Comparison of ENCODE assay signal across 23 mouse cellular contexts in genomic region chr7:129308661-129309060, GRCm38 (mm10). TPM values are rescaled to one million over a fixed set of nuclear protein-coding genes. Genes with fewer than 3 reads are reported as not detected.
A peak's percentile ranks its signal among the peaks of the same experiment; 100 is the strongest.
DNase-seq lines count a peak whose midpoint lies in the region; ATAC-seq and TF ChIP-seq lines count a peak whose summit lies in the region.
"Had no signal": no experiment of that assay in that cellular context is flagged by ENCODE, and none has a peak within 500 bp of the region (broad histone marks: within the 10 kb centered on the region; RNA-seq: fewer than 3 reads in every experiment).

No protein-coding gene starts in this region.

- no peak overlapping the region for H3K27ac ChIP-seq in heart, embryonic 12.5 days (ENCODE audit: poor library complexity, severe bottlenecking)
- no peak overlapping the region for H3K27ac ChIP-seq in kidney, embryonic 15.5 days
- H3K27ac ChIP-seq in stomach, postnatal 0 days (replicated peaks), result no peak overlapping the region
- H3K27ac ChIP-seq: forebrain, embryonic 13.5 days; heart, embryonic 15.5 days; hindbrain, embryonic 15.5 days; limb, embryonic 15.5 days; neural tube, embryonic 13.5 days had no signal

- no peak for DNase-seq in heart, postnatal 36 days
- no peak for DNase-seq in kidney, adult 18-20 months
- DNase-seq in retina, postnatal 1 day, result peak; percentile 6
- DNase-seq in retina, embryonic 14.5 days (ENCODE audit: low spot score), result no peak
- no peak for DNase-seq in stomach, postnatal 0 days (ENCODE audit: low spot score)
- DNase-seq: adrenal gland, postnatal 14 days; B cell, adult 2 months; cerebellum, adult 18-20 months; cerebellum, postnatal 36 days; gastrocnemius, postnatal 25 days; right cerebral cortex, postnatal 4 days; thymus, postnatal 36 days had no signal

- ATAC-seq in heart, embryonic 12.5 days (ENCODE audit: insufficient number of reproducible peaks, low FRiP score), result peak; percentile 77
- ATAC-seq in kidney, embryonic 15.5 days (replicated peaks; ENCODE audit: low FRiP score), result peak; percentile 54; the same call in 1 of the 2 replicates
- peak; percentile 40; the same call in 1 of the 2 replicates for ATAC-seq in stomach, postnatal 0 days (ENCODE audit: low FRiP score, low TSS enrichment)
- no peak for ATAC-seq in granulocyte monocyte progenitor cell, adult 5-6 weeks (replicated peaks; ENCODE audit: poor library complexity, severe bottlenecking)
- ATAC-seq: forebrain, embryonic 13.5 days; intestine, postnatal 0 days had no signal

- H3K9ac ChIP-seq in heart, embryonic 12.5 days, result no peak overlapping the region
- no peak overlapping the region for H3K9ac ChIP-seq in kidney, embryonic 15.5 days
- H3K9ac ChIP-seq in stomach, postnatal 0 days (ENCODE audit: low read length), result no peak overlapping the region
- H3K9ac ChIP-seq: forebrain, embryonic 13.5 days; heart, embryonic 15.5 days; hindbrain, embryonic 15.5 days; limb, embryonic 15.5 days; neural tube, embryonic 13.5 days had no signal

- intact Hi-C loops in heart, postnatal 36 days (cut with DNase I), result no loop called here

- peaks cover 4% of the 10 kb centered on the region; the same call in 1 of the 2 replicates for H3K9me3 ChIP-seq in heart, embryonic 12.5 days (replicated peaks)
- no peaks in the 10 kb centered on the region for H3K9me3 ChIP-seq in kidney, embryonic 15.5 days (replicated peaks)
- no peaks in the 10 kb centered on the region for H3K9me3 ChIP-seq in stomach, postnatal 0 days (ENCODE audit: control insufficient read depth, low read length)
- H3K9me3 ChIP-seq: forebrain, embryonic 13.5 days; heart, embryonic 15.5 days; hindbrain, embryonic 15.5 days; limb, embryonic 15.5 days; neural tube, embryonic 13.5 days had no signal

- no peak overlapping the region for H3K4me3 ChIP-seq in heart, embryonic 12.5 days
- no peak overlapping the region for H3K4me3 ChIP-seq in kidney, embryonic 15.5 days (replicated peaks)
- H3K4me3 ChIP-seq in stomach, postnatal 0 days (ENCODE audit: low read depth, low read length), result no peak overlapping the region
- H3K4me3 ChIP-seq: forebrain, embryonic 13.5 days; heart, embryonic 15.5 days; hindbrain, embryonic 15.5 days; limb, embryonic 15.5 days; neural tube, embryonic 13.5 days had no signal

- H3K4me1 ChIP-seq in heart, embryonic 12.5 days (replicated peaks), result peaks cover 13% of the 10 kb centered on the region
- peaks cover 13% of the 10 kb centered on the region for H3K4me1 ChIP-seq in kidney, embryonic 15.5 days
- H3K4me1 ChIP-seq in stomach, postnatal 0 days (replicated peaks; ENCODE audit: control insufficient read depth, insufficient read depth), result no peaks in the 10 kb centered on the region
- H3K4me1 ChIP-seq: hindbrain, embryonic 15.5 days had no signal

- H3K27me3 ChIP-seq in heart, embryonic 12.5 days (replicated peaks), result no peaks in the 10 kb centered on the region
- H3K27me3 ChIP-seq in kidney, embryonic 15.5 days, result no peaks in the 10 kb centered on the region
- H3K27me3 ChIP-seq in stomach, postnatal 0 days (ENCODE audit: control insufficient read depth, insufficient read depth, low read length), result no peaks in the 10 kb centered on the region
- H3K27me3 ChIP-seq: forebrain, embryonic 13.5 days; heart, embryonic 15.5 days; hindbrain, embryonic 15.5 days; limb, embryonic 15.5 days; neural tube, embryonic 13.5 days had no signal

- no peak overlapping the region for H3K4me2 ChIP-seq in heart, embryonic 12.5 days
- no peak overlapping the region for H3K4me2 ChIP-seq in kidney, embryonic 15.5 days
- no peak overlapping the region for H3K4me2 ChIP-seq in stomach, postnatal 0 days (replicated peaks; ENCODE audit: low read depth)
- H3K4me2 ChIP-seq: forebrain, embryonic 13.5 days; heart, embryonic 15.5 days; hindbrain, embryonic 15.5 days; limb, embryonic 15.5 days; neural tube, embryonic 13.5 days had no signal

- WGBS in heart, embryonic 12.5 days, result 44% methylated on average over 6 of the region's 6 CpGs
- WGBS in kidney, embryonic 15.5 days, result 26% methylated on average over 6 of the region's 6 CpGs
- WGBS in stomach, postnatal 0 days, result 31% methylated on average over 6 of the region's 6 CpGs

- no peak for TF ChIP-seq EP300 in stomach, postnatal 0 days (optimal IDR thresholded peaks at IDR 0.05)

- H3K36me3 ChIP-seq in heart, embryonic 12.5 days, result no peaks in the 10 kb centered on the region
- H3K36me3 ChIP-seq in kidney, embryonic 15.5 days, result no peaks in the 10 kb centered on the region
- no peaks in the 10 kb centered on the region for H3K36me3 ChIP-seq in stomach, postnatal 0 days (ENCODE audit: control insufficient read depth, insufficient read depth, low read length)
- H3K36me3 ChIP-seq: heart, embryonic 15.5 days; hindbrain, embryonic 15.5 days; limb, embryonic 15.5 days; neural tube, embryonic 13.5 days had no signal

- no peak for TF ChIP-seq CTCF in stomach, postnatal 0 days (IDR thresholded peaks at IDR 0.05; ENCODE audit: low read depth)

RNA-seq across cellular contexts. Expression of gene Plpp4, which starts 51.8 kb away (rescaled TPM):
- polyA plus RNA-seq in heart, embryonic 12.5 days (2016; fragmentation: Nextera tagmentation; extraction: Ambion mirVana), result 0.35 and 0.45 TPM in 2 replicates
- total RNA-seq in heart, postnatal 36 days (2021), result not detected
- polyA plus RNA-seq in kidney, embryonic 15.5 days (2015; fragmentation: Nextera tagmentation; extraction: Ambion mirVana), result 2.9 and 3.1 TPM in 2 replicates
- 0.76 and 0.99 TPM in 2 replicates for polyA plus RNA-seq in stomach, postnatal 0 days (2015; fragmentation: Nextera tagmentation; extraction: Ambion mirVana)
- total RNA-seq in granulocyte monocyte progenitor cell, adult 5-6 weeks (2014; fragmentation: Nextera tagmentation), result not detected in 2 replicates
- total RNA-seq in granulocyte monocyte progenitor cell, adult 5-6 weeks (2017), result not detected in 2 replicates
- total RNA-seq: adrenal gland, postnatal 14 days; gastrocnemius, postnatal 25 days; megakaryocyte-erythroid progenitor cell, adult 5-6 weeks had no signal
- polyA plus RNA-seq: liver, embryonic 16.5 days had no signal
